Mouse (Mus musculus): ENCODE measurements around the gene Orc1. TPM values are rescaled to one million over a fixed set of nuclear protein-coding genes. Genes with fewer than 3 reads are reported as not detected.

Orc1 gene
- total and polyA plus RNA-seq, 2 experiments from 2014 or later: 0.27 to 0.78 TPM

DNA sequence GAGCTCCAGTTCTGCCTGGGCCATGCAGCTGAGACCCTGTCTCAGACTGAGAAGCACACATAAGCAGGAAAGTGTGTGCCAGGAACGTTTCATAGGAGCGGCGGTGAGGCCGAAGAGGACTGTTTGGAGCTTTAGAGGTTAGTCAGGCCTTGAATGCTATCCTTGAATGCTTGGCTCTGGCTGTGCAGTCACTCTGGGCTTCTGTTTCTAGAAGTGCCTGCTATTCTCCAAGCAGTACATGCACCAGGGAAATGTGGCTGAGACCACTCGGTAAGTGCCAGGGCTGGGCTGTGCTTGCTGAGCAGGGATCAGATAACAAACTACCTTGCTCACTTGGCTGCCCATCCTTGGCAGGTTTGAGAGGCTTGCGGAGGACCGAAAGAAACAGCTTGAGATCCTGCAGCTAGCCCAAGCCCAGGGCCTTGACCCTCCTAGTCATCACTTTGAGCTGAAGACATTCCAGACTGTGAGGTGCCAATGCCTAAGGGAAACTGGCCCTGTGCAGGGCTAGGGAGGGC lies 50.2 kb downstream of the Orc1 start:
- Histone ChIP-seq H3K36me3 (ENCODE audit: insufficient read depth, low read length) (peaks cover 79% of the 10 kb centered on the region), H3K4me2 (ENCODE audit: low read depth, low read length, poor library complexity, severe bottlenecking) (no peak overlapping the region), H3K27ac (ENCODE audit: low read depth, low read length) (no peak overlapping the region), H3K4me1 (ENCODE audit: insufficient read depth, low read length) (no peaks in the 10 kb centered on the region), H3K4me3 (ENCODE audit: low read depth, low read length) (no peak overlapping the region), H3K27me3 (ENCODE audit: insufficient read depth, low read length) (no peaks in the 10 kb centered on the region), H3K9ac (replicated peaks; ENCODE audit: low read length, poor library complexity, severe bottlenecking) (no peak overlapping the region), H3K9me3 (ENCODE audit: low read length) (no peaks in the 10 kb centered on the region)
- no peak for TF ChIP-seq CTCF (IDR thresholded peaks at IDR 0.05)
- no peak for DNase-seq (ENCODE audit: low spot score)
- 91% methylated on average over 7 of the region's 7 CpGs for WGBS
- no peak for ATAC-seq (ENCODE audit: low FRiP score)

DNA sequence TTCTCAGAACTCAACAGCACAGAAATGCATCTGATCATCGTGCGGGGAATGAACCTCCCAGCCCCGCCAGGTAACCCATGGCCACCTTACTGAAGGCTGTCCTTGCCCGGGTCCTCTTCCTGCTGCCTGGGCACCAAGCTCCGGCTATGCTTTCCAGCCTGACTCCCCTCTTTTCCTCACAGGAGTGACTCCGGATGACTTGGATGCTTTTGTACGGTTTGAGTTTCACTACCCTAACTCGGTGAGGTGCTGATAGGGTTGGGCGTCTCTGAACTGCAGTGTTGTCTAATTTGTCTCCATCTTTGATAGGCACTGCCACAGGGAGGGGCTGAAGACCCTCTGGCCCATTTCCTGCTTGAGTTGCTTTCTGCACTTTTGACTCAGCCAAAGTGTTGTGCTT lies 50.9 kb downstream of the Orc1 start:
- Histone ChIP-seq H3K27ac (ENCODE audit: low read depth, low read length) (no peak overlapping the region), H3K4me3 (ENCODE audit: low read depth, low read length) (no peak overlapping the region), H3K9ac (replicated peaks; ENCODE audit: low read length, poor library complexity, severe bottlenecking) (no peak overlapping the region), H3K4me2 (ENCODE audit: low read depth, low read length, poor library complexity, severe bottlenecking) (no peak overlapping the region), H3K4me1 (ENCODE audit: insufficient read depth, low read length) (no peaks in the 10 kb centered on the region), H3K36me3 (ENCODE audit: insufficient read depth, low read length) (peaks cover 81% of the 10 kb centered on the region), H3K9me3 (ENCODE audit: low read length) (no peaks in the 10 kb centered on the region), H3K27me3 (ENCODE audit: insufficient read depth, low read length) (no peaks in the 10 kb centered on the region)
- DNase-seq (ENCODE audit: low spot score): no peak
- no peak for ATAC-seq (ENCODE audit: low FRiP score)
- 98% methylated on average over 9 of the region's 9 CpGs for WGBS
- TF ChIP-seq CTCF (IDR thresholded peaks at IDR 0.05): no peak

DNA sequence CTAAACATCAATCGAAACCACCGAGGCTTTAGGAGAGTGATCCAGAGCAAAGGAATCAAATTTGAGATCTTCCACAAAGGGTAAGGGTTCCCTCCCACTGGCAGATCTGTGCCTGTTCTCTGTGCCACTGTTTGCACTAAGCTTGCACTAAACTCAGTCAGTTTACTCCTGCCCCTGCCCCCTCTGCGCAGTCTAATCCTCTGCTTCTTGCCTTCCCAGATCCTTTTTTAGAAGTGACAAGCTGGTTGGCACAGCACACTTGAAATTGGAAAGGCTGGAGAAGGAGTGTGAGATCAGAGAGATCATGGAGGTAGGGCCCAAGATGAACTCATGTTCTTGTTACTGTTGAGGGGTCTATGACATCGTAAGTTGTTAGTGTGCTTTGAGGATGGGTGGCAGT lies 52.4 kb downstream of the Orc1 start:
- TF ChIP-seq CTCF (IDR thresholded peaks at IDR 0.05): no peak
- peaks cover 76% of the 10 kb centered on the region for H3K36me3 ChIP-seq (ENCODE audit: insufficient read depth, low read length)

DNA sequence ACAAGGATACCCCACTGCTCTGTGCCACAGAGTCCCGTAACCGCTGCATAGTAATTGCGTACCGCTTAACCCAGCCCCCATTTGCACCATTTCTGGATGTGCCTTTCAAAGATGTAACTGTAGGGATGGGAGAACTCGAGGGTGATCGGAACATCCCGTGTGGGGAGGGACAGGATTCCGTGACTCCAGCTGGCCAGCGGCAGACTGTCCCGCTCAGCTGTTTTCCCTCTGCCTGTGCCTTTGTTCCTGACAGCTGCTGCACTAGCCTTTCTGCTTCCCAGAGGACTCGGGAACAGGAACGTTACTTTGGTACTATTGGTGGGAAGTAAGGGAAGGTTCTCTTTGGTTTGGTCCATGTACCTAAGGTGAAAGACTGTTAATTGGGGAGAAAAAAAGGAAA lies 54.5 kb downstream of the Orc1 start:
- DNase-seq (ENCODE audit: low spot score): no peak
- H3K36me3 ChIP-seq (ENCODE audit: insufficient read depth, low read length): peaks cover 60% of the 10 kb centered on the region

More for the DNA sequence above, 52.4 kb downstream of the Orc1 start:
- Histone ChIP-seq H3K27me3 (ENCODE audit: insufficient read depth, low read length) (no peaks in the 10 kb centered on the region), H3K9ac (replicated peaks; ENCODE audit: low read length, poor library complexity, severe bottlenecking) (no peak overlapping the region), H3K27ac (ENCODE audit: low read depth, low read length) (no peak overlapping the region), H3K9me3 (ENCODE audit: low read length) (no peaks in the 10 kb centered on the region), H3K4me3 (ENCODE audit: low read depth, low read length) (no peak overlapping the region), H3K4me2 (ENCODE audit: low read depth, low read length, poor library complexity, severe bottlenecking) (no peak overlapping the region), H3K4me1 (ENCODE audit: insufficient read depth, low read length) (no peaks in the 10 kb centered on the region)
- ATAC-seq (ENCODE audit: low FRiP score) (no peak), DNase-seq (ENCODE audit: low spot score) (no peak)
- WGBS: 95% methylated on average over 4 of the region's 4 CpGs

DNA sequence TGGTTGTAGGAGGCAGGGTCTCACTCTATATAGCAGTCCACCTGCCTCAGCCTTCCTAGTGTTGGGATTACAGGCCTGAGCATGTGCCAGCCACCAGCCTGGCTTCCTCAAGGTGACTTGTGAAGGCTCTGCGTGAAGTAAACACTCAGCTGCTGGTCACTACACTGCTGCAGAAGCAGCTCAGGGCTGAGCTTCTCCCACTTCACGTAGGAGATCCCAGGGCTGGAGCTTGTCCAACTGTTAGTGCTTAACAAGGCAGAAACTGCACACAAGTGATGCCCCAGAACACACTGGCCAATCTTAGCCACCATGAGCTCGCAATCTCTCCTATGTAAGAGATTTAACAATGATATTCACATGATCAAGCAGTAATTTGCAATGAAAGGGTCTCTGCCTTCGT lies 55.5 kb downstream of the Orc1 start:
- Histone ChIP-seq H3K9ac (replicated peaks; ENCODE audit: low read length, poor library complexity, severe bottlenecking) (no peak overlapping the region), H3K27ac (ENCODE audit: low read depth, low read length) (no peak overlapping the region), H3K4me1 (ENCODE audit: insufficient read depth, low read length) (no peaks in the 10 kb centered on the region), H3K27me3 (ENCODE audit: insufficient read depth, low read length) (no peaks in the 10 kb centered on the region), H3K4me3 (ENCODE audit: low read depth, low read length) (no peak overlapping the region), H3K9me3 (ENCODE audit: low read length) (no peaks in the 10 kb centered on the region), H3K4me2 (ENCODE audit: low read depth, low read length, poor library complexity, severe bottlenecking) (no peak overlapping the region), H3K36me3 (ENCODE audit: insufficient read depth, low read length) (peaks cover 60% of the 10 kb centered on the region)
- ATAC-seq (ENCODE audit: low FRiP score) (no peak), DNase-seq (ENCODE audit: low spot score) (peak; percentile 58)
- WGBS: 65% methylated on average over 4 of the region's 4 CpGs
- TF ChIP-seq CTCF (IDR thresholded peaks at IDR 0.05): no peak

More for the DNA sequence above, 54.5 kb downstream of the Orc1 start:
- no peak overlapping the region for H3K9ac ChIP-seq (replicated peaks; ENCODE audit: low read length, poor library complexity, severe bottlenecking)
- no peak for ATAC-seq (ENCODE audit: low FRiP score)
- no peak for TF ChIP-seq CTCF (IDR thresholded peaks at IDR 0.05)
- no peaks in the 10 kb centered on the region for H3K9me3 ChIP-seq (ENCODE audit: low read length)
- no peak overlapping the region for H3K27ac ChIP-seq (ENCODE audit: low read depth, low read length)
- 70% methylated on average over 12 of the region's 12 CpGs for WGBS
- no peak overlapping the region for H3K4me3 ChIP-seq (ENCODE audit: low read depth, low read length)
- no peak overlapping the region for H3K4me2 ChIP-seq (ENCODE audit: low read depth, low read length, poor library complexity, severe bottlenecking)
- H3K27me3 ChIP-seq (ENCODE audit: insufficient read depth, low read length): no peaks in the 10 kb centered on the region
- no peaks in the 10 kb centered on the region for H3K4me1 ChIP-seq (ENCODE audit: insufficient read depth, low read length)

DNA sequence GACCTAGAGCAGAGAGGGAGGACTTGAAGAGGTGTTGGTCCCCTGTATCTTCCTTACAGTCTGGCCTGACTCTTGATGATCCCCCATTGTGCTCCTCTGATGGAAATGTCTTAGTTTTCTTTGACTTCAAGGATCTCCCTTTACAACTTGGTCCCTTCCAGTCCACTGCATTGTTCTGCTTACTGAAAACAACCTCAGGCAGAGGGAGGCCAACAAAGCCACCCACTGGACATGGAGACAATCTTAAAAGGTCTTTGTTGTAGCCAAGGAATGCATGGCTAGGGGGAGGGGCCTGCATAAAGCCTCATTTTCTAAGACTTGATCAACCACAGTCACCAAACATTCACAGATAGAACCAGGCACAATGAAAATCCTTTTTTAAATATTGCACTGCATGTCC lies 55.9 kb downstream of the Orc1 start:
- Histone ChIP-seq H3K27ac (ENCODE audit: low read depth, low read length) (no peak overlapping the region), H3K4me3 (ENCODE audit: low read depth, low read length) (no peak overlapping the region), H3K4me1 (ENCODE audit: insufficient read depth, low read length) (no peaks in the 10 kb centered on the region), H3K9ac (replicated peaks; ENCODE audit: low read length, poor library complexity, severe bottlenecking) (no peak overlapping the region), H3K9me3 (ENCODE audit: low read length) (no peaks in the 10 kb centered on the region), H3K27me3 (ENCODE audit: insufficient read depth, low read length) (no peaks in the 10 kb centered on the region), H3K36me3 (ENCODE audit: insufficient read depth, low read length) (peaks cover 56% of the 10 kb centered on the region), H3K4me2 (ENCODE audit: low read depth, low read length, poor library complexity, severe bottlenecking) (no peak overlapping the region)
- ATAC-seq (ENCODE audit: low FRiP score) (no peak), DNase-seq (ENCODE audit: low spot score) (no peak)
- no peak for TF ChIP-seq CTCF (IDR thresholded peaks at IDR 0.05)
